Mouse (Mus musculus) megakaryocyte, embryonic 14.5 days (primary cell): ENCODE data around the gene 1700025F22Rik.

ENCODE experiments used
- FLI1 ChIP-seq: IDR thresholded peaks from 2 replicates; pipeline ENCODE4 v1.6.1; 2012; ENCODE audit warnings: low read length, inconsistent platforms, mixed read lengths
- GATA1 ChIP-seq: IDR thresholded peaks from 3 replicates; pipeline ENCODE4 v1.6.1; 2012; ENCODE audit warnings: mixed read lengths, low read length, inconsistent platforms, borderline replicate concordance

DNA sequence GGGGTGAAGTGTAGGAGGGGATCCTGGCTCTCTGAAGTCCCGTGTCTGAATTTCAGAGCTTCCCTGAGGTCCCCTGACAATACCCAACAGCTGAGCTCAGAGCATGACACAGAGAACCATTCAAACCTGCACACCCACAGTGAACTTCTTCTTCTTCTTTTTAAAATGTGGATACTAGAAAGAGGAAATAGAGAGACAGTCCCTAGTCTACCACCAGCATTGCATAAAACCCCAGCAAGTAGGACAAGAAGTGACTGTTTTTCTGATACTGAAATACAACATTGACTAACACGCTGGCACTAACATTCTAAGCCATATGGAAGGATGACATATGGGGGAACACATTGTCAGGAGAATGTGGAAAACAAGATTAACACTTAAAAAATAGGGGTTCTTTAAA is 45.8 kb downstream of the 1700025F22Rik start:
- no peak for TF ChIP-seq GATA1
- TF ChIP-seq FLI1 = no peak
